Mouse (Mus musculus): ENCODE results near the gene Kdm1b. TPM values are rescaled to one million over a fixed set of nuclear protein-coding genes. Genes with fewer than 3 reads are reported as not detected.

Gene Kdm1b
- polyA plus RNA-seq (2012; rRNA removed): 10.7 and 13.1 TPM in 2 replicates

GRCm38 (mm10) chr13:47043030-47043680 is at the start of gene Kdm1b:
Kdm1b (plus strand) TSS chr13:47043499.

GRCm38 (mm10) chr13:47014334-47015194 is 28.7 kb upstream of the Kdm1b start, which contains the start of gene Nhlrc1:
Nhlrc1 (minus strand) TSS chr13:47014850.

GRCm38 (mm10) chr13:47044617-47044947 is 1.3 kb downstream of the Kdm1b start, which contains the start of gene Tpmt:
Tpmt (minus strand) TSS chr13:47044737.

GRCm38 (mm10) chr13:47105711-47106579 is 62.6 kb downstream of the Kdm1b start, which contains the start of gene Dek:
Dek (minus strand) TSS chr13:47106201.

GRCm38 (mm10) chr13:47122537-47123430 is 79.5 kb downstream of the Kdm1b start, which contains the start of gene Rnf144b:
Rnf144b (plus strand) TSS chr13:47122656.

Other genes with a start within 250 kb of the Kdm1b start
- gene Kif13a, start 113.6 kb upstream of the Kdm1b start, polyA plus RNA-seq (2012; rRNA removed): 21.6 and 27.8 TPM in 2 replicates
- gene Nhlrc1, start 28.6 kb upstream of the Kdm1b start, polyA plus RNA-seq (2012; rRNA removed): 8.1 and 13.7 TPM in 2 replicates
- 3.3 and 6.4 TPM in 2 replicates for gene Tpmt, start 1.2 kb downstream of the Kdm1b start, polyA plus RNA-seq (2012; rRNA removed)
- 38.1 and 76.2 TPM in 2 replicates for gene Dek, start 62.7 kb downstream of the Kdm1b start, polyA plus RNA-seq (2012; rRNA removed)
- gene Rnf144b, start 79.2 kb downstream of the Kdm1b start, polyA plus RNA-seq (2012; rRNA removed): 16.3 and 17.3 TPM in 2 replicates